In the genomic region with DNA sequence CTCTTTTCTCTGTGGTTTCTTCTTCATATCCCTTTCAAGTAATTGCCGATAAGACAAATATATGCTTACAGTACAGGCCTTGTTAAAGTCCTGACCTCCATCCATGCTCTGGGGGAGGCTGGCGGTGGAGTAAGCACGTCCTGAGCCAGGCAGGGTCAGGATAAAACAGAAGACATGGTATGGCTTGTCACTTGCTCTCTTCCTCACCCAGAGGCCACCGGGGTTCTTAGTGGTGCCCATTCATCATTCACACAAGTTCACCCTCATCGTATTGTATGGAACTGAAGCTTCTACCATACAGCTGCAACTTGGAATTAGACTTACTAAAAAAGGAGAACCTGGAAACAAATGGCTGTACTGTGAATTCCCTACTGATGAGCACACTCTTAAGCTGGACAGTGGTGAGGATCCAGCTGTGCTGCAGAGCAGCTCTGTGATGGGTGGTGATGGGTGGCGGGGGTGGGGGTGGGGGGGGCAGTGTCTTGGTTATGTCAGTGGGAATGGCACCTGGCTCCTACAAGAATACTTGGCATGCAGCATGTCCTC, we compare ENCODE assay signal across 17 mouse cellular contexts.
"Had no signal": no experiment of that assay in that cellular context is flagged by ENCODE, and none has a peak within 500 bp of the region (broad histone marks: within the 10 kb centered on the region; RNA-seq: fewer than 3 reads in every experiment).

No protein-coding gene starts in this region.

- H3K9me3 ChIP-seq: lung, embryonic 15.5 days; midbrain, embryonic 13.5 days; midbrain, embryonic 15.5 days; stomach, embryonic 15.5 days had no signal

- ATAC-seq: liver, postnatal 0 days; lung, postnatal 0 days; midbrain, embryonic 13.5 days; midbrain, embryonic 15.5 days had no signal

- H3K9ac ChIP-seq: liver, postnatal 0 days; lung, embryonic 15.5 days; midbrain, embryonic 13.5 days; midbrain, embryonic 15.5 days; stomach, embryonic 15.5 days had no signal

- H3K27ac ChIP-seq: lung, embryonic 15.5 days; macrophage; midbrain, embryonic 13.5 days; midbrain, embryonic 15.5 days; stomach, embryonic 15.5 days; stomach, postnatal 0 days had no signal

- DNase-seq: liver, postnatal 0 days; lung, adult 2 months; lung, postnatal 14 days; lung, postnatal 36 days; right cerebral cortex, postnatal 14 days; thymus, adult 2 months; thymus, postnatal 25 days; thymus, postnatal 4 days had no signal

- H3K4me1 ChIP-seq: stomach, embryonic 15.5 days had no signal

- H3K27me3 ChIP-seq: lung, embryonic 15.5 days; midbrain, embryonic 13.5 days; midbrain, embryonic 15.5 days; stomach, embryonic 15.5 days had no signal

- H3K4me3 ChIP-seq: lung, embryonic 15.5 days; megakaryocyte, embryonic 14.5 days; midbrain, embryonic 13.5 days; midbrain, embryonic 15.5 days; stomach, embryonic 15.5 days had no signal

- H3K36me3 ChIP-seq: lung, embryonic 15.5 days; midbrain, embryonic 13.5 days; midbrain, embryonic 15.5 days; stomach, embryonic 15.5 days had no signal

- H3K4me2 ChIP-seq: lung, embryonic 15.5 days; midbrain, embryonic 11.5 days; midbrain, embryonic 13.5 days; stomach, embryonic 15.5 days had no signal
